Mouse (Mus musculus): ENCODE measurements around the gene Trappc2l. TPM values are rescaled to one million over a fixed set of nuclear protein-coding genes. Genes with fewer than 3 reads are reported as not detected.

Trappc2l gene
- polyA plus RNA-seq, 1 experiment from 2014 or later, result 45.8 TPM

GRCm38 (mm10) chr8:122610209-122610608 lies 1.2 kb upstream of the Trappc2l start:
- no peaks in the 10 kb centered on the region for H3K9me3 ChIP-seq (replicated peaks)
- no peaks in the 10 kb centered on the region for H3K27me3 ChIP-seq (replicated peaks)
- H3K27ac ChIP-seq (ENCODE audit: poor library complexity, severe bottlenecking), result no peak overlapping the region
- peak overlapping the region; percentile 86 for H3K9ac ChIP-seq
- H3K4me1 ChIP-seq (replicated peaks), result peaks cover 21% of the 10 kb centered on the region
- 60% methylated on average over 4 of the region's 4 CpGs for WGBS
- peak overlapping the region; percentile 95 for H3K4me2 ChIP-seq
- ATAC-seq (ENCODE audit: insufficient number of reproducible peaks, low FRiP score), result no peak
- H3K36me3 ChIP-seq, result peaks cover 14% of the 10 kb centered on the region
- peak overlapping the region; percentile 77 for H3K4me3 ChIP-seq

- H3K27ac ChIP-seq (ENCODE audit: poor library complexity, severe bottlenecking), result peak overlapping the region; percentile 77
- H3K4me3 ChIP-seq, result peak overlapping the region; percentile 77
- 4% methylated on average over 20 of the region's 20 CpGs for WGBS
- H3K9me3 ChIP-seq (replicated peaks), result no peaks in the 10 kb centered on the region
- H3K4me1 ChIP-seq (replicated peaks), result peaks cover 18% of the 10 kb centered on the region
- peak; percentile 38 for ATAC-seq (ENCODE audit: insufficient number of reproducible peaks, low FRiP score)
- H3K36me3 ChIP-seq, result peaks cover 14% of the 10 kb centered on the region
- no peaks in the 10 kb centered on the region for H3K27me3 ChIP-seq (replicated peaks)
- H3K4me2 ChIP-seq, result peak overlapping the region; percentile 95
- H3K9ac ChIP-seq, result peak overlapping the region; percentile 86
These were observed 695 bp upstream of the Trappc2l start for GRCm38 (mm10) chr8:122610612-122611277.

- 65% methylated on average over 9 of the region's 9 CpGs for WGBS
- H3K9me3 ChIP-seq (replicated peaks), result no peaks in the 10 kb centered on the region
- peaks cover 17% of the 10 kb centered on the region for H3K36me3 ChIP-seq
- H3K4me3 ChIP-seq, result no peak overlapping the region
- no peak overlapping the region for H3K4me2 ChIP-seq
- H3K27me3 ChIP-seq (replicated peaks), result no peaks in the 10 kb centered on the region
- ATAC-seq (ENCODE audit: insufficient number of reproducible peaks, low FRiP score), result no peak
- H3K27ac ChIP-seq (ENCODE audit: poor library complexity, severe bottlenecking), result no peak overlapping the region
- peaks cover 22% of the 10 kb centered on the region for H3K4me1 ChIP-seq (replicated peaks)
- H3K9ac ChIP-seq, result no peak overlapping the region
These were observed 4.9 kb downstream of the Trappc2l start for GRCm38 (mm10) chr8:122616181-122616905.

GRCm38 (mm10) chr8:122617947-122618546 lies 6.6 kb downstream of the Trappc2l start:
- Histone ChIP-seq H3K27me3 (replicated peaks) (0 out of 2 replicates have a peak, but pooled peaks cover 9% of the 10 kb centered on the region), H3K4me2 (no peak overlapping the region; the same call in 1 of the 2 replicates), H3K4me3 (no peak overlapping the region), H3K9me3 (replicated peaks) (no peaks in the 10 kb centered on the region), H3K9ac (no peak overlapping the region), H3K36me3 (peaks cover 17% of the 10 kb centered on the region), H3K4me1 (replicated peaks) (peaks cover 12% of the 10 kb centered on the region), H3K27ac (ENCODE audit: poor library complexity, severe bottlenecking) (no peak overlapping the region)
- WGBS, result 27% methylated on average over 7 of the region's 7 CpGs
- no peak for ATAC-seq (ENCODE audit: insufficient number of reproducible peaks, low FRiP score)

GRCm38 (mm10) chr8:122618660-122619378 lies 7.4 kb downstream of the Trappc2l start:
- WGBS, result 72% methylated on average over 6 of the region's 6 CpGs

GRCm38 (mm10) chr8:122620446-122620845 lies 9.0 kb downstream of the Trappc2l start:
- no peak overlapping the region for H3K27ac ChIP-seq (ENCODE audit: poor library complexity, severe bottlenecking)
- no peak overlapping the region for H3K4me3 ChIP-seq
- H3K4me1 ChIP-seq (replicated peaks), result peaks cover 19% of the 10 kb centered on the region
- H3K27me3 ChIP-seq (replicated peaks), result 0 out of 2 replicates have a peak, but pooled peaks cover 9% of the 10 kb centered on the region
- H3K9me3 ChIP-seq (replicated peaks), result no peaks in the 10 kb centered on the region
- no peak overlapping the region for H3K9ac ChIP-seq
- ATAC-seq (ENCODE audit: insufficient number of reproducible peaks, low FRiP score), result no peak
- H3K36me3 ChIP-seq, result 0 out of 2 replicates have a peak, but pooled peaks cover 3% of the 10 kb centered on the region
- WGBS, result 35% methylated on average over 5 of the region's 5 CpGs
- no peak overlapping the region for H3K4me2 ChIP-seq

More at GRCm38 (mm10) chr8:122618660-122619378, 7.4 kb downstream of the Trappc2l start:
- H3K4me3 ChIP-seq, result no peak overlapping the region
- H3K9ac ChIP-seq, result no peak overlapping the region
- H3K4me1 ChIP-seq (replicated peaks), result peaks cover 12% of the 10 kb centered on the region
- no peak for ATAC-seq (ENCODE audit: insufficient number of reproducible peaks, low FRiP score)
- H3K9me3 ChIP-seq (replicated peaks), result no peaks in the 10 kb centered on the region
- peaks cover 11% of the 10 kb centered on the region for H3K36me3 ChIP-seq
- no peak overlapping the region for H3K4me2 ChIP-seq
- 0 out of 2 replicates have a peak, but pooled peaks cover 9% of the 10 kb centered on the region for H3K27me3 ChIP-seq (replicated peaks)
- H3K27ac ChIP-seq (ENCODE audit: poor library complexity, severe bottlenecking), result no peak overlapping the region

- H3K27me3 ChIP-seq (replicated peaks), result peaks cover 9% of the 10 kb centered on the region; the same call in 1 of the 2 replicates
- H3K4me3 ChIP-seq, result no peak within 1 kb of the TSS
- H3K4me2 ChIP-seq, result no peak within 1 kb of the TSS
- no peak within 1 kb of the TSS for H3K9ac ChIP-seq
- 73% methylated on average over 6 of the region's 6 CpGs for WGBS
- no peak for ATAC-seq (ENCODE audit: insufficient number of reproducible peaks, low FRiP score)
- no peak within 1 kb of the TSS for H3K27ac ChIP-seq (ENCODE audit: poor library complexity, severe bottlenecking)
- no peaks in the 10 kb centered on the region for H3K9me3 ChIP-seq (replicated peaks)
- H3K4me1 ChIP-seq (replicated peaks), result peaks cover 21% of the 10 kb centered on the region
- no peaks in the 10 kb centered on the region for H3K36me3 ChIP-seq
These were observed 11.3 kb downstream of the Trappc2l start, which contains the start of gene Pabpn1l for GRCm38 (mm10) chr8:122622727-122623126. Gene Pabpn1l, minus strand, starts transcription at chr8:122622739.

- WGBS, result 71% methylated on average over 17 of the region's 17 CpGs
- Histone ChIP-seq H3K4me1 (replicated peaks) (peaks cover 17% of the 10 kb centered on the region), H3K9ac (no peak overlapping the region), H3K9me3 (replicated peaks) (no peaks in the 10 kb centered on the region), H3K27me3 (replicated peaks) (peaks cover 17% of the 10 kb centered on the region; the same call in 1 of the 2 replicates), H3K4me3 (no peak overlapping the region), H3K4me2 (no peak overlapping the region), H3K36me3 (peaks cover 5% of the 10 kb centered on the region; the same call in 1 of the 2 replicates), H3K27ac (ENCODE audit: poor library complexity, severe bottlenecking) (no peak overlapping the region)
- peak; percentile 44; the same call in 1 of the 2 replicates for ATAC-seq (ENCODE audit: insufficient number of reproducible peaks, low FRiP score)
These were observed 12.6 kb downstream of the Trappc2l start for GRCm38 (mm10) chr8:122623844-122624642.

- no peak overlapping the region for H3K9ac ChIP-seq
- 61% methylated on average over 5 of the region's 5 CpGs for WGBS
- peaks cover 14% of the 10 kb centered on the region for H3K4me1 ChIP-seq (replicated peaks)
- no peaks in the 10 kb centered on the region for H3K9me3 ChIP-seq (replicated peaks)
- ATAC-seq (ENCODE audit: insufficient number of reproducible peaks, low FRiP score), result no peak
- H3K4me2 ChIP-seq, result no peak overlapping the region
- H3K36me3 ChIP-seq, result peaks cover 5% of the 10 kb centered on the region; the same call in 1 of the 2 replicates
- H3K4me3 ChIP-seq, result no peak overlapping the region
- H3K27ac ChIP-seq (ENCODE audit: poor library complexity, severe bottlenecking), result no peak overlapping the region
- H3K27me3 ChIP-seq (replicated peaks), result peaks cover 17% of the 10 kb centered on the region; the same call in 1 of the 2 replicates
These were observed 13.2 kb downstream of the Trappc2l start for GRCm38 (mm10) chr8:122624653-122625052.

GRCm38 (mm10) chr8:122625811-122626210 lies 14.4 kb downstream of the Trappc2l start:
- no peak overlapping the region for H3K4me3 ChIP-seq
- ATAC-seq (ENCODE audit: insufficient number of reproducible peaks, low FRiP score), result no peak
- 78% methylated on average over 9 of the region's 9 CpGs for WGBS
- H3K27ac ChIP-seq (ENCODE audit: poor library complexity, severe bottlenecking), result no peak overlapping the region
- H3K27me3 ChIP-seq (replicated peaks), result peaks cover 17% of the 10 kb centered on the region; the same call in 1 of the 2 replicates
- H3K4me2 ChIP-seq, result no peak overlapping the region
- H3K36me3 ChIP-seq, result peaks cover 5% of the 10 kb centered on the region; the same call in 1 of the 2 replicates
- H3K4me1 ChIP-seq (replicated peaks), result peaks cover 15% of the 10 kb centered on the region
- H3K9me3 ChIP-seq (replicated peaks), result no peaks in the 10 kb centered on the region
- H3K9ac ChIP-seq, result no peak overlapping the region
